Mouse (Mus musculus) kidney, adult 2 months (tissue): Measurements from ENCODE around the gene Txlnb. TPM values are rescaled to one million over a fixed set of nuclear protein-coding genes. Genes with fewer than 3 reads are reported as not detected.
A peak's percentile ranks its signal among the peaks of the same experiment; 100 is the strongest.

Source experiments
- DNase-seq: peaks from one replicate; pipeline ENCODE4 v3.0.0; 2021
- H3K27ac ChIP-seq: fragments of 200-500 bp; 2 replicates; pipeline ENCODE4 v1.5.1; 2012; ENCODE audit warnings: low read depth, low read length, control low read depth, inconsistent platforms; ENCODE audit not compliant: insufficient read depth
- H3K27me3 ChIP-seq: fragments of 200-500 bp; replicated peaks from 2 replicates; pipeline ENCODE4 v1.6.1; 2012; ENCODE audit warnings: mild to moderate bottlenecking, moderate library complexity, low read length, inconsistent platforms; ENCODE audit not compliant: control insufficient read depth, insufficient read depth
- H3K36me3 ChIP-seq: fragments of 200-500 bp; 2 replicates; pipeline ENCODE4 v1.6.1; 2012; ENCODE audit warnings: mild to moderate bottlenecking, moderate library complexity, low read length, inconsistent platforms; ENCODE audit not compliant: control insufficient read depth, insufficient read depth
- H3K4me1 ChIP-seq: fragments of 200-500 bp; 2 replicates; pipeline ENCODE4 v1.6.1; 2011; ENCODE audit warnings: low read length; ENCODE audit not compliant: control insufficient read depth, insufficient read depth
- H3K4me3 ChIP-seq: fragments of 200-500 bp; 2 replicates; pipeline ENCODE4 v1.5.1; 2011; ENCODE audit warnings: mild to moderate bottlenecking, low read depth, low read length, control low read depth; ENCODE audit not compliant: insufficient read depth
- CTCF ChIP-seq: fragments of 200-500 bp; conservative IDR thresholded peaks from 2 replicates; pipeline ENCODE4 v1.5.1; 2011; ENCODE audit warnings: low read depth, mild to moderate bottlenecking, control low read depth, low read length, moderate library complexity, mixed read lengths; ENCODE audit not compliant: insufficient read depth, insufficient read length
- POLR2A ChIP-seq: fragments of 200-500 bp; IDR thresholded peaks from one replicate; pipeline ENCODE4 v1.6.1; 2011; ENCODE audit warnings: low read depth, low read length, control low read depth
- WGBS: fragments of 180-500 bp; shearing (Covaris S2); methylation state at CpG from one replicate; pipeline ENCODE4 v1.1.7; 2018; 5-methylcytosine and 5-hydroxymethylcytosine counted together
- polyA plus RNA-seq: library from polyadenylated mRNA; depleted of rRNA; stranded (reverse); fragments of >200 nt; gene quantifications from 2 replicates; pipeline ENCODE4 v1.2.3, GENCODE M21; 2012

The Txlnb gene
- polyA plus RNA-seq, 1 experiment = 1.7 TPM

DNA sequence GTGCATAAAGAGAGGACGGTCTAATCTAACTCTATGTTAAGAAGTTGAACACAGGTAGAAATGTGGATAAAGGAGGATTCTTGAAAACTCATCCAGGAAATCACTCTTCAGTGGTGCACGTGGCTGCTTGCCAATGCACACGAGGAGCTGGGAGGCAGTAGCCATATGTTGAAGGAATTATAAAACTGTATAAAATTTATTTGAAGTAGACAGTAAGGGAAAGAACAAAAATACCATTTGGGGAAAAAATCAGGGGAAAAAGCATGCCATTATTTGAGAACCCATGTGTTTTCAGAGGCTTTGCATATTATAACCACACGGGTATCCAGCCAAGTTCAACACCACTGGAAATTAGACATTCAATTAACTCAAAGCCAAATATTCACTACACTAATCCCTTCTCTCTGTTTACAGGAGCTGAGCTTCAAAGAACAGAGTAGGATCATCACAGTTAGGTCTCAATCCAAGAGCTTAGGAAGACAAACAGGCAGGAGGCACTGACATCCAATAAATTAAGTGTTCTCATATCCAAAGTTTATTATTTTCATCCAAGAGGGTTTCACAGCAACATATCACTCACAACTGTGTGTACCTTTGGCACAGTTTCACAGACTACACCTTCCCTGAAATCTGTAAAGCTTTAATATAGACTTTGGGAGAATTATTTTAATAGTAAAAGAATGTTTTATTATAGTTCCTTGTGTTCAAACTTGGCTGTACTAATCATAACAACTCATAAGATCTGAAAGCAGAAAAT lies 48.9 kb downstream of the Txlnb start:
- Histone ChIP-seq H3K36me3 (no peaks in the 10 kb centered on the region), H3K4me1 (no peaks in the 10 kb centered on the region), H3K4me3 (no peak overlapping the region), H3K27me3 (no peaks in the 10 kb centered on the region), H3K27ac (no peak overlapping the region)
- no peak for DNase-seq
- no peak for TF ChIP-seq POLR2A
- TF ChIP-seq CTCF = no peak
- WGBS = 58% methylated on average over 4 of the region's 4 CpGs

DNA sequence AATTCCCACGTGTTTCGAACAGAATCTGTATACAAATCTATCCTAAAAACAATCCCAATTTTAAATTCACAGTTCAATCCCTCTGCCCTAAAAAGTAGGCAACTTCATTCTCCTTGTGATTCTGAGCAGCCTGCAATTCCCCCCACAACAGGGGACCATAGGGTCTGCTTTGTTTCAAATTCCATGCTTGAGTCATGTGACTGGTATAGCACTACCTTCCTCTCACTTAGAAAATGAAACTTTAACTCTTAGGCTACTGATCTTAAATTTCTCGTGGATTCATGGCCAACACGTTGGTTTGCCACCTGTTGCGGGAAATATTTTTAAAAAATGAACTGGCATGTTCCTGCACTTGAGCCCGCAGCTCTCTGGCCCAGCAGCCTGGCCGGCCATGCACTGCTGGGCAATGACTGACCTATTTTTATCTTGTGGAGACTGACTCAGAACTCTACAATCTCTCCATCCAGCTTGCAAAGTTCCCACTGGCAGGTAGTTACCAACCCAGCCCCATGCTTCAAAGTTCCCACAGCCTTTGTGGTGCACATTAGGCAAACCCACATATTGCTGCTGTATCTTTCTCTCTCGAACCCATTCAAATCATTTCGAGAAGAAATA lies 61.7 kb downstream of the Txlnb start:
- DNase-seq = no peak
- TF ChIP-seq CTCF (no peak), POLR2A (no peak)
- Histone ChIP-seq H3K36me3 (no peaks in the 10 kb centered on the region), H3K4me3 (no peak overlapping the region), H3K27ac (no peak overlapping the region), H3K27me3 (no peaks in the 10 kb centered on the region), H3K4me1 (no peaks in the 10 kb centered on the region)
- 82% methylated on average over 9 of the region's 9 CpGs for WGBS

DNA sequence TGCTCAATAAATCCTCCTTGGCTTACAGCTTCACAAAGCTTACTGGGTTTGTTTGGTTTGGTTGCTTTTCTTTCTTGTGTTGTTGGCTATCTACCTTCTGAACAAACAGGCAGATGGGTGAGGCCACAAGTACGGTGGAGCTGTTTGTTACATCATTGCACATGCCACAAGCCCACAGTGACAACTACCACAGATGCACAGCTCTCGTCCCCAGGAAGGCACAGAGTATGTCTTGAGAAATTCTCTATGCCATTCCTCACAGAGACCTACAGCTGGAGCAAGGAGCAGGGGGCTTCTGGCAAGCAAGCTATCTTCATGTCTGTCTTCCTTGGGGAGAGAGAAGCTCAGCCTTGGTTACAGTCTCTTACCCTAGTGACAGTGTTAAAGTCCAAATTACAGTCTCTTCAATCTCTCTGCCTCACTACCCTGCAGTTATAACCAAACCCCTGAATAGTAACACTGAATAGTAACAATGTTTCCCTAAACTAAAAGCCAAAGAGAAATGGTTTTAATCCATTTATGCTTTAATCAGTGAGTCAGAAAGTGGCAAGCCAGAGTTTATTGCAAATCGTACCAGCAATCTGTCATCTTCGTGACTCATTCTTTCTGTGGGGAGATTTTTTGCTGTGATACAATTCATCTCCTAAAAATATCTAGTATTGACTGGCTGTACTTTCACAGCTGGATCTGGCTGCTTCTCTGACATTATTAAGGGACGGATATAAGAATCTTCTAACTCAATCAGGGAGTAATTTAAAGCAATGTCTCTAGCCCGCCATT lies 64.9 kb downstream of the Txlnb start:
- no peak for DNase-seq
- WGBS = 57% methylated on average over 6 of the region's 6 CpGs
- H3K27me3 ChIP-seq = no peaks in the 10 kb centered on the region
- no peaks in the 10 kb centered on the region for H3K4me1 ChIP-seq
- H3K36me3 ChIP-seq = no peaks in the 10 kb centered on the region
- H3K4me3 ChIP-seq = no peak overlapping the region
- TF ChIP-seq POLR2A (no peak), CTCF (no peak)
- no peak overlapping the region for H3K27ac ChIP-seq

DNA sequence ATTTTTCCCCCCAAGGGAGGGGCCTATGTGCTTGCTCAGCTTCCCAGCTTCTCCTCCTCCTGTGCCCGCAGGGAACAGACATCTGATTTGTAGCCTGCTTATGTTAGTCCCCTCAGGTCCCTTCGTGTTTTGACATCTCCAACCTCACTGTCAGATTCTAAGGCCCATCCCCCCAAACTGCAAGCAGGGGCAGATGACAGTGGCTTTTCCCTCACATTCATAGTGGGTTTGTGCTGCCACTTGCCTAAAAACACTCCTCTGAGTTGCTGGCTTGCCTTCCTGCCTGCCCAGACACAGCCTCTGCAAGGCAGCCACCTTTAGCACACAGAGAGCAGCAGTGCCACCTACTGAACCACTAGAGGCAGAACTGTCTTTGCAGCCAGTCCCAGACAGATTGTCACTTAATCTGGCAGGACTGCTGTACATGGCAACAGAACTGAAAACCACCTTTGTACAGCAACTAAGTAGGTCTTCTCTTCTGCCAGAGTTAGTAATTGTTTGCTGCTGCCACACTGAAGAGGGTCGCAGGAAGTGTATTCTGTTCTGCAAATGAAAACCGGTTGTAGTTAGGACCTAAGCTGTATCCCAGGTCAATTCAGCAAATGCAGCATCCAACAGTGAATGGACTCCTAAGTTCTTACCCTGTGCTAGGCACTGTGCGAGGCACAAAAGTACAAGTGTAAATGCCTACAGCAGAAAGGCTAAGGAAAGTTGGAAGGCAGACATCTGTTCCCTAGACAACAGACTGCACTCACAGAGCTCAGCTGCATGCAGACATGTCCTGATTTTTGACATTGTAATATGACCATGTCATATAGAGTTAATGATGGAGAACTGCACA lies 74.0 kb downstream of the Txlnb start:
- TF ChIP-seq POLR2A (no peak), CTCF (peak; percentile 97)
- Histone ChIP-seq H3K27ac (no peak overlapping the region), H3K4me3 (no peak overlapping the region), H3K36me3 (no peaks in the 10 kb centered on the region), H3K27me3 (no peaks in the 10 kb centered on the region), H3K4me1 (no peaks in the 10 kb centered on the region)
- WGBS = 37% methylated on average over 5 of the region's 5 CpGs
- peak; percentile 77 for DNase-seq

DNA sequence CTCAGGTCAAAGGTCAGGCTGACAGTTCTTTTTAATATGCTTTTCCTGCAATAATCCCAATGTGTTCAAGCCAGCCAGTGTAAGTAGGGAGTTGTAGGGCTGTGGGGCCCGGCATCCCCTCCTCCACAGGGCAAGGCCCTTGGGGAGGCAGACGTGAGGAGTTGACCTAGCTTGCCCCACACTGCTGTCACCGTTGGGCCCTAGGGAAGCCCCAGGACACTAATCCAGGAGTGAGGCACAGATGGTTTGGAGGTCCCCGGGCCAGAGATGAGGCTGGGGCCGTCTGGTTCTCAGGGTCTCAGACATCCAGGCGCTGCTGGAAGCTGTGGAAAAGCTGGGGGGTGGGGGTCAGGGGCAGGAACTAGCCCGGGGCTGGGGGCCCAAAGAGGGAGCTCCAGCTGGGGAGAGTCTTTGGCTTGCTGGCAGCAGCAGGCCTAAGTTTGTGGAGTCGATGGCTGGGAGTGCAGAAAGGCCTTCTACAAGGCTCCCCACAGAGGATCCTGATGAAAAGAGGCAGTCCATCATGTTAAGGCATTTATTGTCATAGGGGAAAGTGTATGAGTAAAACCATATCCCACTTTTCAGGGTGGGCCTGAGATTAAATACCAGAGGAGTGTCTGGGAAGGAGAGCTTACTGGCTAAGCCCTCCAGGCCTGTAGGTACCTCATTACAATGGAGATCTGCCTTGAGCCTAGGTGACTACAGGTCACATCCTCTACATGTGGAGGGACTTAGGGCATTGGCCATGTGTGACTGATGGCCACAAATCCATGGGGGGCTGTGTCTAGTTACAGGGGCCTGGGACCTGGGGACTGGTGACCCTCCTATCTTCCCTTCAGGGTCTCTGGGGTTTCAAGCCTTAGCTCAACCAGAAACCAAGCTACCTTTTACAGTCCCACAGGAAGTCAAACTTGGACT lies 82.2 kb downstream of the Txlnb start:
- no peaks in the 10 kb centered on the region for H3K4me1 ChIP-seq
- no peak overlapping the region for H3K4me3 ChIP-seq
- no peak for DNase-seq
- 65% methylated on average over 8 of the region's 8 CpGs for WGBS
- no peaks in the 10 kb centered on the region; the same call in 1 of the 2 replicates for H3K27me3 ChIP-seq
- no peaks in the 10 kb centered on the region for H3K36me3 ChIP-seq
- no peak overlapping the region for H3K27ac ChIP-seq
- TF ChIP-seq POLR2A (no peak), CTCF (no peak)

DNA sequence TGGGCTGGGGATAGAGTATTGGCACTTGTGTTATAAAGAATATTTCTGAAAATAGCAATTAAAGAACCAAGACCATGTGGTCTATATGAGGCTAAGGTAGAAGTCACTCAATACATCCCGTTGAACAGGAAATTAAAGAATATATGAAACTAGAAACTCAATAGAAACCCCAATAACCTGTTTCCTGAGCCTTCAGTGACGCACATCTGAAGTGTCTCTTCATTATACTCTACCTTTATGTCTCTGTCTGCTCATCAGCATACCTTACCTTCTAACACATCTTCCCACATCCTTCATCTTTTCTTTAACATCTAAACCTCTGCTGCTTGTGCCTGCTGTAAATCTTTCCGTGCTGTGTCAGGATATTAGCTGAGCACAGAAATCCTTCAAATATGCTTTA lies 84.0 kb downstream of the Txlnb start:
- Histone ChIP-seq H3K4me1 (no peaks in the 10 kb centered on the region), H3K4me3 (no peak overlapping the region), H3K27ac (no peak overlapping the region), H3K27me3 (no peaks in the 10 kb centered on the region; the same call in 1 of the 2 replicates), H3K36me3 (no peaks in the 10 kb centered on the region)
- no peak for TF ChIP-seq CTCF
- TF ChIP-seq POLR2A = no peak
- DNase-seq = no peak
- WGBS = 97% methylated on average over 3 of the region's 3 CpGs
